Mouse (Mus musculus): Measurements from ENCODE around the gene Cpa1.

GRCm38 (mm10) chr6:30644462-30644861, 5.4 kb downstream of the Cpa1 start:
- TF ChIP-seq ZC3H11A (IDR thresholded peaks at IDR 0.05; ENCODE audit: borderline replicate concordance, low read depth, low read length), result no peak
- TF ChIP-seq ZNF384 (IDR thresholded peaks at IDR 0.05; ENCODE audit: low read depth, low read length), result no peak
- no peak for TF ChIP-seq MAFK (IDR thresholded peaks at IDR 0.05; ENCODE audit: insufficient read depth, low read depth, low read length)
- no peak for TF ChIP-seq CHD2 (IDR thresholded peaks at IDR 0.05; ENCODE audit: low read depth, low read length)

Measured in ES-E14 (cell line).